ENCODE assay signal across 18 mouse cellular contexts in genomic region chr16:37367426-37367825, GRCm38 (mm10). TPM values are rescaled to one million over a fixed set of nuclear protein-coding genes. Genes with fewer than 3 reads are reported as not detected.
"Had no signal": no experiment of that assay in that cellular context is flagged by ENCODE, and none has a peak within 500 bp of the region (broad histone marks: within the 10 kb centered on the region; RNA-seq: fewer than 3 reads in every experiment).

No protein-coding gene starts in this region.

- H3K4me2 ChIP-seq: liver, embryonic 11.5 days; liver, embryonic 15.5 days; lung, embryonic 14.5 days; midbrain, embryonic 11.5 days; neural tube, embryonic 13.5 days; stomach, embryonic 15.5 days had no signal

- H3K27ac ChIP-seq: kidney, postnatal 0 days; limb, embryonic 10.5 days; liver, embryonic 15.5 days; macrophage; neural tube, embryonic 13.5 days; stomach, embryonic 15.5 days had no signal

- H3K27me3 ChIP-seq: liver, embryonic 15.5 days; megakaryocyte, embryonic 14.5 days; neural tube, embryonic 13.5 days; stomach, embryonic 15.5 days had no signal

- H3K4me3 ChIP-seq: limb, embryonic 10.5 days; liver, embryonic 15.5 days; megakaryocyte, embryonic 14.5 days; neural tube, embryonic 13.5 days; stomach, embryonic 15.5 days had no signal

- H3K36me3 ChIP-seq: limb, embryonic 10.5 days; liver, embryonic 15.5 days; neural tube, embryonic 13.5 days; stomach, embryonic 15.5 days had no signal

- H3K4me1 ChIP-seq: limb, embryonic 10.5 days; liver, embryonic 15.5 days; megakaryocyte, embryonic 14.5 days; neural tube, embryonic 13.5 days; stomach, embryonic 15.5 days had no signal

- H3K9ac ChIP-seq: liver, embryonic 15.5 days; lung, embryonic 14.5 days; neural tube, embryonic 13.5 days; stomach, embryonic 15.5 days had no signal

- H3K9me3 ChIP-seq: limb, embryonic 10.5 days; liver, embryonic 15.5 days; megakaryocyte, embryonic 14.5 days; neural tube, embryonic 13.5 days; stomach, embryonic 15.5 days had no signal

- ATAC-seq: midbrain, embryonic 16.5 days had no signal

- DNase-seq: kidney, adult 9 months; kidney, postnatal 36 days; lung, embryonic 14.5 days; lung, postnatal 10 days; retina, postnatal 1 day; right cerebral cortex, postnatal 4 days; spleen, adult 18-20 months; thymus, postnatal 36 days had no signal

RNA-seq across cellular contexts. Expression of gene Stxbp5l, which starts 17.3 kb away (rescaled TPM):
- polyA plus RNA-seq: macrophage had no signal
